Mouse (Mus musculus): ENCODE data around the gene Slc32a1. TPM values are rescaled to one million over a fixed set of nuclear protein-coding genes. Genes with fewer than 3 reads are reported as not detected.
A peak's percentile ranks its signal among the peaks of the same experiment; 100 is the strongest.

The Slc32a1 gene
- polyA plus RNA-seq, 1 experiment from 2014 or later = 0.25 TPM

- Histone ChIP-seq H3K27me3 (ENCODE audit: low read depth, poor library complexity, severe bottlenecking) (peaks cover 46% of the 10 kb centered on the region), H3K4me1 (peaks cover 29% of the 10 kb centered on the region), H3K27ac (replicated peaks) (no peak overlapping the region), H3K9me3 (replicated peaks) (no peaks in the 10 kb centered on the region), H3K36me3 (no peaks in the 10 kb centered on the region), H3K4me3 (peak overlapping the region; percentile 37)
- no peak for DNase-seq (ENCODE audit: low spot score)
- 25% methylated on average over 7 of the region's 7 CpGs for WGBS
These were observed 15.0 kb upstream of the Slc32a1 start for GRCm38 (mm10) chr2:158595577-158595976.

DNA sequence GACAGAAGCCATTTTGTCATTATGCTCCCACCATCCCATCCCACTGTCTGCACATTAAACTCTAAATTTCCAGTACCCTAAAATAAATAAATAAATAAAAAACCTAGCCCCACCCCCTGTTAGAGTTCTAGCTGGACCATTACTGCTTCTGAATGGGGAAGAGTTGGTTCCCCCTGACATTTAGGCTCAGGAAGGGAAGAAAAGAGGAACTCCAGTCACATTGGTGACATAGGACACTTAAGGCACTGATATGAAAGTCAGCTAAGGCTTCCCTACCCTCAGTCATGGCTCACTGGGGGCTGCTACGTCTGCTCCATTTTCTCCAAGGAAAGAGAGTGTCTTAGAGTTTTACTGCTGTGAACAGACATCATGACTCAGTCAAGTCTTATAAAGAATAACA is 13.8 kb upstream of the Slc32a1 start:
- H3K27ac ChIP-seq (replicated peaks) = no peak overlapping the region
- H3K9me3 ChIP-seq (replicated peaks) = no peaks in the 10 kb centered on the region
- H3K27me3 ChIP-seq (ENCODE audit: low read depth, poor library complexity, severe bottlenecking) = peaks cover 55% of the 10 kb centered on the region
- no peak for DNase-seq (ENCODE audit: low spot score)
- 70% methylated on average over 1 of the region's 1 CpGs for WGBS
- H3K4me3 ChIP-seq = no peak overlapping the region
- no peaks in the 10 kb centered on the region for H3K36me3 ChIP-seq
- H3K4me1 ChIP-seq = peaks cover 20% of the 10 kb centered on the region

DNA sequence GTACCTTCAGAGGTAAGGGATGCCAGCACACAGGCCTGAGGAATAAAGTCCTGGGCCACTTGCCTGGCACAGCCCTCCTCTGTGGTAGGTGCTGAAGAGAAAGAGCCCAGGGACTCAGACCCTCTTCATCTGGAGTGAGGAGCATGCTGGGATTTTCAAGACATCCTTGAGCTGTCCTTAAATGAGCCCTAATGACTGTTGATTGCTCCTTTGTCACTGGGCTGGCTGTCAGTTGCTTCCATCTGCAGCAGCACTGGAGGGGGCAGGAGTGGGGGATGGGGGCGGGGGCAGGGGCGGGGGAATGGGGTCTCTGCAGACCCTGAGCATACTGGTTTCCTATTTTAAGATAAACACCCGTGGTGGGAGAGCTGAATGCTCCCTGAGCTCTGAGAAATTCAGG is 10.1 kb upstream of the Slc32a1 start:
- H3K9me3 ChIP-seq (replicated peaks) = no peaks in the 10 kb centered on the region
- WGBS = 39% methylated on average over 3 of the region's 3 CpGs
- DNase-seq (ENCODE audit: low spot score) = no peak
- no peaks in the 10 kb centered on the region for H3K36me3 ChIP-seq
- no peak overlapping the region for H3K4me3 ChIP-seq
- H3K27ac ChIP-seq (replicated peaks) = no peak overlapping the region
- peaks cover 79% of the 10 kb centered on the region for H3K27me3 ChIP-seq (ENCODE audit: low read depth, poor library complexity, severe bottlenecking)
- H3K4me1 ChIP-seq = peaks cover 16% of the 10 kb centered on the region

DNA sequence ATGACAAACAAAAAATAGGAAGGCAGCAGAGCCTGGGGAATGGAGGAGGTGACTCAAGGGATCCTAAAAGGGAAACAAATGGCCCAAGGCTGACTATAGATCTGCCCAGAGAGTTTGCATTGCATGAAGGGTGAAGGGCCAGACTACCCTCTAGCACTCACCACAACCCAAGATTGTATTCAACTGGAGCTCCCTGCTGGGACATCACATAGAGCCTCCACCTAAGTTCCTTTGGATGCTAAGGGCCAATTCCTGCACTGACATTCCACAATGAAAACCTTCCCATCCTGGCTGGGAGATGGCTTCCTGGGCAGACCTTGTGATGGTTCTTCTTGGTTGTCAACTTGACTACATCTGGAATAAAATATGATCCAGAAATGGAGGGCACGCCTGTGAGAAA is 9.2 kb upstream of the Slc32a1 start:
- peaks cover 17% of the 10 kb centered on the region for H3K4me1 ChIP-seq
- H3K36me3 ChIP-seq = no peaks in the 10 kb centered on the region
- H3K27me3 ChIP-seq (ENCODE audit: low read depth, poor library complexity, severe bottlenecking) = peaks cover 79% of the 10 kb centered on the region
- H3K4me3 ChIP-seq = no peak overlapping the region
- 80% methylated on average over 1 of the region's 1 CpGs for WGBS
- no peaks in the 10 kb centered on the region for H3K9me3 ChIP-seq (replicated peaks)
- no peak overlapping the region for H3K27ac ChIP-seq (replicated peaks)
- no peak for DNase-seq (ENCODE audit: low spot score)

DNA sequence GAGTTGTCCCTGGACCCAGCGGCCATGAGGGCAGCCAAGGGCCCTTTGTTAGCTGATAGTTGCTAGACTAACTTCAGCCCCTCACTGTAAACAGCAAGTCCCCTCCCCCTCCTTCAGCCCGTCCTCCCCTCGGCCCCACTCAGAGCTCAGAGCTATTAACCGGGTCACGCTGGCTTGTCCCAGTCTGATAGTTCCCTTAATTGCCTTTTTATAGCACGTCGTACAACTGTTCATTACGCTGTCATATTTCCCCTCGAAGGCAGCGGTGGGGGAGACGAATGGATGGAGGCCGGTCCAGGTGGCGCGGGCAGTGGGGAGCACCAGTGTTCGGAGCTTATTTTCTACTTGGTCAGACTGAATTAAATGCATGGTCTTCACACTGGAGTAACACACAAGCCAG is 7.9 kb upstream of the Slc32a1 start:
- H3K27ac ChIP-seq (replicated peaks) = no peak overlapping the region
- H3K4me3 ChIP-seq = no peak overlapping the region
- H3K27me3 ChIP-seq (ENCODE audit: low read depth, poor library complexity, severe bottlenecking) = peaks cover 81% of the 10 kb centered on the region
- H3K4me1 ChIP-seq = peaks cover 28% of the 10 kb centered on the region
- no peaks in the 10 kb centered on the region for H3K36me3 ChIP-seq
- no peak for DNase-seq (ENCODE audit: low spot score)
- H3K9me3 ChIP-seq (replicated peaks) = no peaks in the 10 kb centered on the region
- WGBS = 49% methylated on average over 15 of the region's 15 CpGs

- peaks cover 97% of the 10 kb centered on the region for H3K27me3 ChIP-seq (ENCODE audit: low read depth, poor library complexity, severe bottlenecking)
- H3K4me1 ChIP-seq = peaks cover 46% of the 10 kb centered on the region
- 6% methylated on average over 4 of the region's 4 CpGs for WGBS
- H3K9me3 ChIP-seq (replicated peaks) = no peaks in the 10 kb centered on the region
- no peaks in the 10 kb centered on the region for H3K36me3 ChIP-seq
- no peak overlapping the region; the same call in 1 of the 2 replicates for H3K27ac ChIP-seq (replicated peaks)
- 0 out of 2 replicates have a peak overlapping the region, but pooled peaks have one; percentile 9 for H3K4me3 ChIP-seq
- peak; percentile 55 for DNase-seq (ENCODE audit: low spot score)
These were observed 4.0 kb upstream of the Slc32a1 start for GRCm38 (mm10) chr2:158606511-158606964.

- Histone ChIP-seq H3K4me3 (peak overlapping the region; percentile 48), H3K36me3 (no peaks in the 10 kb centered on the region), H3K27me3 (ENCODE audit: low read depth, poor library complexity, severe bottlenecking) (peaks cover 100% of the 10 kb centered on the region), H3K27ac (replicated peaks) (peak overlapping the region; percentile 55; the same call in 1 of the 2 replicates), H3K4me1 (peaks cover 55% of the 10 kb centered on the region), H3K9me3 (replicated peaks) (no peaks in the 10 kb centered on the region)
- DNase-seq (ENCODE audit: low spot score) = peak; percentile 50
- under 1% methylated on average over 27 of the region's 27 CpGs for WGBS
These were observed 886 bp upstream of the Slc32a1 start for GRCm38 (mm10) chr2:158609681-158610080.

DNA sequence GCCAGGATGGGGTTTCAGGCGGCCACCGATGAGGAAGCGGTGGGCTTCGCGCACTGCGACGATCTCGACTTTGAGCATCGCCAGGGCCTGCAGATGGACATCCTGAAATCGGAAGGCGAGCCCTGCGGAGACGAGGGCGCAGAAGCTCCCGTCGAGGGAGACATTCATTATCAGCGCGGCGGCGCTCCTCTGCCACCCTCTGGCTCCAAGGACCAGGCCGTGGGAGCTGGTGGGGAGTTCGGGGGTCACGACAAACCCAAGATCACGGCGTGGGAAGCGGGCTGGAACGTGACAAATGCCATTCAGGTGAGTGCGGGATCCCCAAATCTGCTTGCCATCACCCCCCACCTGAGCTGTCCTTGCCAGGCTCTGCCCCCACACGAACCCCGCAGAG is 756 bp downstream of the Slc32a1 start:
- Histone ChIP-seq H3K9me3 (replicated peaks) (no peaks in the 10 kb centered on the region), H3K4me1 (peaks cover 66% of the 10 kb centered on the region), H3K27ac (replicated peaks) (peak overlapping the region; percentile 55; the same call in 1 of the 2 replicates), H3K4me3 (peak overlapping the region; percentile 48), H3K36me3 (no peaks in the 10 kb centered on the region), H3K27me3 (ENCODE audit: low read depth, poor library complexity, severe bottlenecking) (peaks cover 100% of the 10 kb centered on the region)
- peak; percentile 49 for DNase-seq (ENCODE audit: low spot score)
- under 1% methylated on average over 30 of the region's 30 CpGs for WGBS

DNA sequence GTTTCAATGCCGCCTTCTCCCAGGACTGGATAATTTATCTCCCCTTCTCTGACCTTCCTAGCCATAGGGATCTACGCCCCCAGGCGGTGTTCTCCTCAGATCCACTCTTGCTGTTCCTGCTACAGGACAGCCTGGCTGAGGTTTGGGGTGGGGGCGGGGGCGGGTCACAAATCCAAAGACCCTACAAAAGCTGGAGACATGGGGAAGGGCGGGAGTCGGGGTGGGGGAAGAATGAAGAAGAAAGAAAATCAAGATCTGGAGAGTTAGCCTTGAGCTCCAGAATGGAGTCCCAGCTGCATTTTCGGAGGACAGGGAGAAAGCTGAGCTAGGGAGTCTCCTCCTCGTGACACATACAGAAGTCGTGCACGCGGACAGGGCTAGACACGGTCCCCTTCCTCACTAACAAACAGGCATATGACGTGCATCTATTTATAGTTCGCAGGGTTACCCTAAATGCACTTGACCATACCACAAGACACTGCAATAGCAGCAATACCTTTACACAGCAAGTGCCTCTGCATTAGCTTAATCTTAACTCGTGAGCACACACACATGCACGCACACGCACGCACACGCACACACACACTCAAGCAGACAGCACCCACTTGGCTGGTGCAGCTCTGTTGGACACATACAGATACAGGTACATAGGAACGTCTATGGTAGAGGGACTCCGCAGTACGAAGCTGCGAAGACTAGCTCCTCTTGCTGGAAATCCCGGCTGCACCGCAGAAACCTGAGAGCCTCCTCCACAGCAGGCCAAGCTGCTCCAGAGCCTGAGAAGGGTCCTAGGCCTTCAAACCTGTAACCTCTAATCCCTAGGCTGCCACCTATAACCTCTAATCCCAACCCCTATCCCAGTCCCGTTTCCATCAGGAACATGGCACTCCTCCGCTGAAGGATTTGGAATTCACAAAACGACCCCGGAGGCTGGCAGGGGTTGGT is 1.4 kb downstream of the Slc32a1 start:
- DNase-seq (ENCODE audit: low spot score) = peak; percentile 61
- Histone ChIP-seq H3K27me3 (ENCODE audit: low read depth, poor library complexity, severe bottlenecking) (peaks cover 100% of the 10 kb centered on the region), H3K27ac (replicated peaks) (peak overlapping the region; percentile 55; the same call in 1 of the 2 replicates), H3K4me1 (peaks cover 64% of the 10 kb centered on the region), H3K36me3 (no peaks in the 10 kb centered on the region), H3K9me3 (replicated peaks) (no peaks in the 10 kb centered on the region), H3K4me3 (peak overlapping the region; percentile 48)
- 3% methylated on average over 30 of the region's 30 CpGs for WGBS

GRCm38 (mm10) chr2:158612671-158613250 is 2.2 kb downstream of the Slc32a1 start:
- H3K4me1 ChIP-seq = peaks cover 59% of the 10 kb centered on the region
- no peak overlapping the region for H3K27ac ChIP-seq (replicated peaks)
- H3K9me3 ChIP-seq (replicated peaks) = no peaks in the 10 kb centered on the region
- DNase-seq (ENCODE audit: low spot score) = peak; percentile 50
- WGBS = 5% methylated on average over 10 of the region's 10 CpGs
- H3K27me3 ChIP-seq (ENCODE audit: low read depth, poor library complexity, severe bottlenecking) = peaks cover 100% of the 10 kb centered on the region
- no peaks in the 10 kb centered on the region for H3K36me3 ChIP-seq
- H3K4me3 ChIP-seq = peak overlapping the region; percentile 48; the same call in 1 of the 2 replicates

DNA sequence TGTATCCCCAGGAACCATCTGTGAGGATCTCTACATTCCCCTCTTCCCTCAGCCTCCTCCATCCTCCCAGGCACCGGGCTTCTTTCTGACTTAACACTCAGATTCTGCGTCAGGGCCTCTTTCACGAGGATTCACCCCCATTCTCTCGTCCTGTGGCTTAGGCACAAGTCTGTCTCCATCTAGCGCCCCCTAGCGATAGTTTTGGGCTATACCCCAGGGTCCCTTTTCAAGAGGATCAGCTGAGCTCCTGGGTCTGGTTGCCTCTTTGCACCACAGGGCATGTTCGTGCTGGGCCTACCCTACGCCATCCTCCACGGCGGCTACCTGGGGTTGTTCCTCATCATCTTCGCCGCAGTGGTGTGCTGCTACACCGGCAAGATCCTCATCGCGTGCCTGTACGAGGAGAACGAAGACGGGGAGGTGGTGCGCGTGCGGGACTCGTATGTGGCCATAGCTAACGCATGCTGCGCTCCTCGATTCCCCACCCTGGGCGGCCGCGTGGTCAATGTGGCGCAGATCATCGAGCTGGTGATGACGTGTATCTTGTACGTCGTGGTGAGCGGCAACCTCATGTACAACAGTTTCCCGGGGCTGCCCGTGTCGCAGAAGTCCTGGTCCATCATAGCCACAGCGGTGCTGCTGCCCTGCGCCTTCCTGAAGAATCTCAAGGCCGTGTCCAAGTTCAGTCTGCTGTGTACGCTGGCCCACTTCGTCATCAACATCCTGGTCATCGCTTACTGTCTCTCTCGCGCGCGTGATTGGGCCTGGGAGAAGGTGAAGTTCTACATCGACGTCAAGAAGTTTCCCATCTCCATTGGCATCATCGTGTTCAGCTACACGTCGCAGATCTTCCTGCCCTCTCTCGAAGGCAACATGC is 3.2 kb downstream of the Slc32a1 start:
- no peaks in the 10 kb centered on the region for H3K36me3 ChIP-seq
- no peak overlapping the region for H3K27ac ChIP-seq (replicated peaks)
- WGBS = 3% methylated on average over 53 of the region's 53 CpGs
- H3K4me1 ChIP-seq = peaks cover 59% of the 10 kb centered on the region
- H3K9me3 ChIP-seq (replicated peaks) = no peaks in the 10 kb centered on the region
- peak overlapping the region; percentile 40; the same call in 1 of the 2 replicates for H3K4me3 ChIP-seq
- DNase-seq (ENCODE audit: low spot score) = peak; percentile 86
- peaks cover 100% of the 10 kb centered on the region for H3K27me3 ChIP-seq (ENCODE audit: low read depth, poor library complexity, severe bottlenecking)

- peaks cover 100% of the 10 kb centered on the region for H3K27me3 ChIP-seq (ENCODE audit: low read depth, poor library complexity, severe bottlenecking)
- no peak overlapping the region for H3K27ac ChIP-seq (replicated peaks)
- H3K36me3 ChIP-seq = no peaks in the 10 kb centered on the region
- WGBS = 1% methylated on average over 47 of the region's 47 CpGs
- no peaks in the 10 kb centered on the region for H3K9me3 ChIP-seq (replicated peaks)
- H3K4me1 ChIP-seq = peaks cover 56% of the 10 kb centered on the region
- peak; percentile 52 for DNase-seq (ENCODE audit: low spot score)
- peak overlapping the region; percentile 40 for H3K4me3 ChIP-seq
These were observed 3.9 kb downstream of the Slc32a1 start for GRCm38 (mm10) chr2:158614418-158614955.

Measured in midbrain, embryonic 10.5 days (tissue).